Mouse (Mus musculus) liver, embryonic 14.5 days (tissue): ENCODE measurements around the gene Zfp459. TPM values are rescaled to one million over a fixed set of nuclear protein-coding genes. Genes with fewer than 3 reads are reported as not detected.
"Not testable (repeated sequence)": the region's sequence is repeated elsewhere in the genome, so short reads cannot be mapped to it uniquely, and the experiment has no call there.

Experiments
- ATAC-seq: fragments of 200-750 bp; cut with Nextera tagmentation; 2 replicates; pipeline ENCODE4 v1.8.0; 2017; ENCODE audit warnings: moderate number of reproducible peaks, mild to moderate bottlenecking, moderate library complexity; ENCODE audit not compliant: insufficient read depth
- DNase-seq, 3 experiments: peaks; one replicate each; pipeline ENCODE4 v3.0.0-alpha.2; 2012 to 2013; ENCODE audit warnings: low read depth in 3 of 3, low spot score in 3 of 3
- H3K27ac ChIP-seq: fragments of 300-500 bp; sonication (generic); 2 replicates; pipeline ENCODE4 v1.5.1; 2014; ENCODE audit warnings: moderate library complexity, mild to moderate bottlenecking, control low read depth, inconsistent platforms
- H3K27me3 ChIP-seq: fragments of 300-500 bp; sonication (generic); 2 replicates; pipeline ENCODE4 v1.6.1; 2014; ENCODE audit warnings: mild to moderate bottlenecking, low read length, moderate library complexity; ENCODE audit not compliant: control insufficient read depth, insufficient read depth
- H3K36me3 ChIP-seq: fragments of 300-500 bp; sonication (generic); replicated peaks from 2 replicates; pipeline ENCODE4 v1.6.1; 2014; ENCODE audit warnings: low read depth; ENCODE audit not compliant: control insufficient read depth, insufficient read depth
- H3K4me1 ChIP-seq, 2 experiments: fragments of 200-500 bp in 1 of 2; fragments of 300-500 bp in 1 of 2; sonication (generic) in 1 of 2; replicated peaks; 2 replicates each; pipeline ENCODE4 v1.6.1; 2012 to 2014; ENCODE audit warnings: antibody characterized with exemption in 1 of 2, inconsistent platforms in 1 of 2, low read length in 1 of 2; ENCODE audit not compliant: control insufficient read depth in 2 of 2, insufficient read depth in 2 of 2
- H3K4me2 ChIP-seq: fragments of 300-500 bp; sonication (generic); 2 replicates; pipeline ENCODE4 v1.6.1; 2014; ENCODE audit warnings: low read depth, mild to moderate bottlenecking, control low read depth, moderate library complexity
- H3K4me3 ChIP-seq, 2 experiments: fragments of 200-500 bp in 1 of 2; fragments of 300-500 bp in 1 of 2; sonication (generic) in 1 of 2; 2 replicates each; pipeline ENCODE4 v1.5.1; 2012 to 2014; ENCODE audit warnings: low read depth in 2 of 2, low read length in 2 of 2, mild to moderate bottlenecking in 2 of 2, control low read depth in 1 of 2, inconsistent platforms in 1 of 2, moderate library complexity in 1 of 2; ENCODE audit not compliant: insufficient read depth in 1 of 2
- H3K9ac ChIP-seq: fragments of 300-500 bp; sonication (generic); replicated peaks from 2 replicates; pipeline ENCODE4 v1.6.1; 2014; ENCODE audit warnings: mild to moderate bottlenecking, control low read depth, moderate library complexity
- H3K9me3 ChIP-seq: fragments of 300-500 bp; sonication (generic); 2 replicates; pipeline ENCODE4 v1.6.1; 2016; ENCODE audit warnings: low read length, mixed read lengths; ENCODE audit not compliant: control insufficient read depth
- CTCF ChIP-seq: IDR thresholded peaks from 2 replicates; pipeline ENCODE4 v1.5.1; 2016; ENCODE audit warnings: antibody characterized with exemption, low read depth, control low read depth
- EP300 ChIP-seq: IDR thresholded peaks from 2 replicates; pipeline ENCODE4 v1.6.1; 2016; ENCODE audit warnings: antibody characterized with exemption, low read depth
- WGBS: fragments of 180-500 bp; shearing (Covaris S2); extraction: QIAGEN DNeasy Blood & Tissue Kit; methylation state at CpG from one replicate; pipeline ENCODE4 v1.1.7; 2014; ENCODE audit not compliant: insufficient replicate concordance; 5-methylcytosine and 5-hydroxymethylcytosine counted together
- polyA plus RNA-seq, 2 experiments: library from polyadenylated mRNA; depleted of rRNA in 1 of 2; stranded (reverse) in 1 of 2; unstranded in 1 of 2; fragments of >200 nt; fragmentation: Nextera tagmentation in 1 of 2; extraction: Ambion mirVana in 1 of 2; gene quantifications; 2 replicates each; pipeline versions ENCODE4 v1.2.1 to v1.2.3; 2012 to 2014

Zfp459 gene
- polyA plus RNA-seq, 2 experiments = 0.07 to 0.17 TPM

DNA sequence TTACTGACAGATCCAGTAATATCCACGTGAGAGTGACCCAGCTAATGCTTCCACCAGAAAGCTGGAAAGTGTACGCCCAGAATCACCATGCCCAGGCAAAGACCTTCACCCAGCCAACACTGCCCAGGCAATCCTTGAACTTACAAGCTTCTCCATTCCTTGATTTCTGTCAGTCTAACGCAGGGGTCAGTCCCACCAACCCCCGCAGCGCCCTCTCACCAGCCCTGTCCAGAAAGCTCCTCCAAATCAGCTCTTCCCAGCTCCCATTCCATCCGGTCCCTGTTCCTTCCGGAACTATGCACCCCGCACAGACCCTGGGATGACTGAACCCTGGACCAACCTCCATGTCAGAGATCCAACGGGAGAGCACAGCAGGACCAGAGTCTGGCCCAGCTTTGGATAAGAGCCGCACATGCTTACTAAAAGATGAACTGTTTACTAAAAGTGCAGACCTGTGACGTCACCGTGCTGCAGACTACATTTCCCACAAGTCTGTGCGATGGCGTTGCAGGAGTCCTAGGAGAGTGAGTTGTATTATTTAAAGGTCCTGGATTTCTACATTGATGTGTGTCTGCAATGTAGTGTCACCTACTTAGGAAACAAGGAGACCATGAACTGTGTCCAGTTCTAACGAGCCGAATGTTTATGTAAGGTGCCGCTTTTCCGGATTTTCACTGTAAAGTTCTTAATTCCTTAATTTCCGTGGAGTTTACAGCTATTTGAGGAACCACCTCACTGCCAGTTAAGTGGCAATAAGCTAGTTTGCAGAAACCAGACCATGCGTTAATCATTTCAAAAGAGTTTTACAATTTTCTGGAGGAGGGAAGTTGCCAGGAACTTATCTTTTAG is 30.2 kb upstream of the Zfp459 start, which contains the start of gene Zfp874a:
Zfp874a (minus strand) TSS at position 453 of the 849 bp plus-strand sequence.
- ATAC-seq (peak; percentile 96), DNase-seq (peak; percentile 77 to 79 (median 77))
- WGBS = under 1% methylated on average over 20 of the region's 20 CpGs
- TF ChIP-seq EP300 (no peak), CTCF (no peak)
- H3K4me1 ChIP-seq = peaks cover 0 to 5% of the 10 kb centered on the region in 2 experiments; a peak in 1 of 4 replicates
- peak within 1 kb of the TSS; percentile 81 for H3K9ac ChIP-seq
- H3K4me2 ChIP-seq = peak within 1 kb of the TSS; percentile 78
- H3K9me3 ChIP-seq = no peaks in the 10 kb centered on the region
- H3K4me3 ChIP-seq = peak within 1 kb of the TSS; percentile 71 to 88
- no peaks in the 10 kb centered on the region for H3K36me3 ChIP-seq
- H3K27me3 ChIP-seq = no peaks in the 10 kb centered on the region
- H3K27ac ChIP-seq = peak within 1 kb of the TSS; percentile 41

DNA sequence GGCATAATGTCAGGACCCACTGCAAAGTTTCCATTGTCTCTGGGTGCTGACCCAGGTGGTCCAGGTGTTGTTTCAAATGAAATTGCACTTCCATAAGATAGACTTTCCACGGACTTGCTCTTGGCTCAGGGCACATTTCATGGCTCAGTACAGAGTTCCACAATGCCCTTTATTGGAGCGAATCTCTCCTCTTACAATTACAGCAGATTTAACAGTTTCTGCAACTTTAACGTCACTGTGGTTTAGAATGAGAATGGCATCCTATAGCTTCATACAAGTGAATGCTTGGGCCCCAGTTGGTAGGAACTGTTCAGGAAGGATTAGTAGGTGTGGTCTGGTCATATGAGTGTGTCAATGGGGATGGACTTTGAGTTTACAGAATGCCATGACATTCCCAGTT is 15.9 kb upstream of the Zfp459 start:
- DNase-seq, ATAC-seq, H3K9ac ChIP-seq, H3K27me3 ChIP-seq, H3K4me2 ChIP-seq, H3K27ac ChIP-seq, H3K4me3 ChIP-seq, H3K9me3 ChIP-seq, H3K36me3 ChIP-seq, H3K4me1 ChIP-seq: not testable (repeated sequence)
- WGBS = 80% methylated on average over 1 of the region's 3 CpGs

DNA sequence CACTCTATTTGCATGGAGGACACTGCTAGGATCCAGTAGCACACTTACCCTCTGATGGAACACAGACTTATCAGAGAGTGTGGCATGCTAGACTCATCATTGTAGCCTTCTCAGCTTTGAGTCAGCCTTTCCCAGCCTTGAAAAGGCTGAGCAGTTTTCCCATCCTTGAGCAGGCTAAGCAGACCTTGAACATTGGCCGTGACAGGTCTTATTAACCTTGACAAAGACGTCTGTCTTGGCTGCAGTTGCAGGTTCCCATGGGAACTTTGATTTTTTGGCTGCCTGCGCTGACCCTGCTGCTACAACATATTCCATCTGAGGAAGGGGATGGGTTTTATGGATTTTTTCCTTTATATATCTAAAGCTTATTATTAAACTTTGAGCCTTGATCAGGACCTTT is 6.9 kb upstream of the Zfp459 start:
- no peak for TF ChIP-seq EP300
- no peak for TF ChIP-seq CTCF
- WGBS = 52% methylated on average over 3 of the region's 3 CpGs
- H3K27me3 ChIP-seq = no peaks in the 10 kb centered on the region
- ATAC-seq (no peak), DNase-seq (no peak)
- H3K27ac ChIP-seq = no peak overlapping the region
- no peaks in the 10 kb centered on the region for H3K36me3 ChIP-seq
- no peaks in the 10 kb centered on the region for H3K9me3 ChIP-seq
- no peak overlapping the region for H3K4me3 ChIP-seq
- H3K4me2 ChIP-seq = no peak overlapping the region
- H3K4me1 ChIP-seq = no peaks in the 10 kb centered on the region
- H3K9ac ChIP-seq = no peak overlapping the region

DNA sequence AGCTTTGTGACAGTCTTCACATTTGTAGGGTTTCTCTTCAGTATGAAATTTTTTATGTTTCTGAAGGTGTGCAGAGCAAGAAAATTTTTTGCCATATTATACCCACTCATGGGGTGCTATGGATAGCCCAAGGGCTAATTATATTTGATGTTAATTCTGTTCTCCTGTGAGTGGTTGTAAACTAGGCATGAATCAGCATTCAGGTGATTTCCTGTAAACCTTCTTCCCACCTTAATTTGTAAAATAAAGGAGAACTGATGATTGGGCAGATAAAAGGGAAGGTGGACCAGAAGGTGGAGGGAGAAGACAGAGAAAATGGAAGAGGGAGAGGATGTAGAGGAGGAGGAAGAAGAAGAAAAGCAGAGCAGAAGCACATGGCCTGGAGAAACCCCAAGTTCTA is 4.5 kb upstream of the Zfp459 start:
- not testable (repeated sequence) for H3K4me3 ChIP-seq, H3K27me3 ChIP-seq, H3K27ac ChIP-seq, DNase-seq, H3K36me3 ChIP-seq, H3K4me1 ChIP-seq, H3K9ac ChIP-seq, H3K4me2 ChIP-seq, H3K9me3 ChIP-seq, ATAC-seq

DNA sequence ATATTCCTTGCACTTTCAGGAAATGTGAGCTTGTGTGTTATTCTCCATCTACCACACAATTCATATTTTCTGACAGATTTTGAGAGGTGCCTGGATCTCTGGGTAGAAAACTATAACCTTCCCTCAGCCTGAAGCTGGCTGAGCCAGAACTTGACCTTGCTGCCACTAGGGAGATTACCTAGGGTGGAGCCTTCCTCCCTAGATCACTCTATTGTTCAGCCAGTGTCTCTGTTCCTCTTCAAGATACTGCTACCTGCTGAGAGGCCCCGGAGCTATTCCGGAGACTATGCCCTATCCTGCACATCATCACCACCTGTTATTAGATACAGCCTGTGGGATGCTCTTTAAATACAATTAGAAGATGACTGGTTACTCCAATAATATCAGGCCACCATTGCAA is 1.3 kb upstream of the Zfp459 start:
- not testable (repeated sequence) for H3K27me3 ChIP-seq, H3K27ac ChIP-seq, H3K9me3 ChIP-seq, H3K4me1 ChIP-seq, ATAC-seq, H3K36me3 ChIP-seq, H3K4me2 ChIP-seq, DNase-seq, H3K9ac ChIP-seq, H3K4me3 ChIP-seq
- whole genome bisulfite sequencing = 74% methylated on average over 2 of the region's 2 CpGs
